Mouse (Mus musculus) macrophage (primary cell): Measurements from ENCODE around the gene Riox1. TPM values are rescaled to one million over a fixed set of nuclear protein-coding genes. Genes with fewer than 3 reads are reported as not detected.
"Not testable (repeated sequence)": the region's sequence is repeated elsewhere in the genome, so short reads cannot be mapped to it uniquely, and the experiment has no call there.

Experiments
- H3K27ac ChIP-seq: fragments of 350-480 bp; formaldehyde crosslinking; 2 replicates; pipeline ENCODE4 v1.9.0; 2021
- H3K36me3 ChIP-seq: fragments of 350-480 bp; formaldehyde crosslinking; 2 replicates; pipeline ENCODE4 v1.9.0; 2021; ENCODE audit errors: inconsistent target
- H3K4me3 ChIP-seq: fragments of 350-480 bp; formaldehyde crosslinking; 2 replicates; pipeline ENCODE4 v1.9.0; 2021; ENCODE audit errors: inconsistent target
- H3K79me2 ChIP-seq: fragments of 350-480 bp; formaldehyde crosslinking; 2 replicates; pipeline ENCODE4 v1.9.0; 2021; ENCODE audit errors: inconsistent target
- WGBS: methylation state at CpG from one replicate; pipeline ENCODE4 v1.1.7; 2026; ENCODE audit warnings: inconsistent platforms; ENCODE audit not compliant: missing documents; 5-methylcytosine and 5-hydroxymethylcytosine counted together
- polyA plus RNA-seq: library from polyadenylated mRNA; stranded (reverse); fragments of 250-400 nt; gene quantifications from 3 replicates; pipeline ENCODE4 v1.2.4, GENCODE M21; 2018; ENCODE audit warnings: inconsistent platforms

The Riox1 gene
- polyA plus RNA-seq, 1 experiment from 2014 or later, result 3.4 TPM

GRCm38 (mm10) chr12:83929186-83929804, 21.1 kb upstream of the Riox1 start:
- 0% methylated on average over 2 of the region's 2 CpGs for WGBS
- Histone ChIP-seq H3K79me2 (no peaks in the 10 kb centered on the region), H3K36me3 (no peaks in the 10 kb centered on the region), H3K27ac (0 out of 2 replicates have a peak overlapping the region, but pooled peaks have one; percentile 15), H3K4me3 (no peak overlapping the region)

GRCm38 (mm10) chr12:83937600-83937999, 12.8 kb upstream of the Riox1 start:
- Histone ChIP-seq H3K79me2 (no peaks in the 10 kb centered on the region), H3K27ac (no peak overlapping the region), H3K4me3 (no peak overlapping the region), H3K36me3 (no peaks in the 10 kb centered on the region)
- 81% methylated on average over 10 of the region's 10 CpGs for WGBS

GRCm38 (mm10) chr12:83938592-83938991, 11.8 kb upstream of the Riox1 start:
- H3K4me3 ChIP-seq, result not testable (repeated sequence)

GRCm38 (mm10) chr12:83939332-83939731, 11.1 kb upstream of the Riox1 start:
- H3K27ac ChIP-seq, result no peak overlapping the region
- 87% methylated on average over 2 of the region's 2 CpGs for WGBS
- no peaks in the 10 kb centered on the region for H3K36me3 ChIP-seq
- H3K79me2 ChIP-seq, result no peaks in the 10 kb centered on the region
- H3K4me3 ChIP-seq, result no peak overlapping the region

More at GRCm38 (mm10) chr12:83938592-83938991, 11.8 kb upstream of the Riox1 start:
- not testable (repeated sequence) for H3K27ac ChIP-seq, H3K36me3 ChIP-seq, H3K79me2 ChIP-seq
- WGBS, result 100% methylated on average over 1 of the region's 1 CpGs

- WGBS, result 82% methylated on average over 3 of the region's 4 CpGs
- H3K4me3 ChIP-seq, result no peak overlapping the region
- H3K27ac ChIP-seq, result no peak overlapping the region
- no peaks in the 10 kb centered on the region for H3K79me2 ChIP-seq
- no peaks in the 10 kb centered on the region for H3K36me3 ChIP-seq
Observed at GRCm38 (mm10) chr12:83940031-83940430, 10.4 kb upstream of the Riox1 start.

- Histone ChIP-seq H3K4me3 (no peak overlapping the region), H3K27ac (no peak overlapping the region), H3K36me3 (no peaks in the 10 kb centered on the region), H3K79me2 (no peaks in the 10 kb centered on the region)
- 82% methylated on average over 3 of the region's 3 CpGs for WGBS
Observed at GRCm38 (mm10) chr12:83941938-83942337, 8.5 kb upstream of the Riox1 start.

GRCm38 (mm10) chr12:83947260-83947811, 3.1 kb upstream of the Riox1 start:
- WGBS, result 45% methylated on average over 8 of the region's 8 CpGs
- Histone ChIP-seq H3K79me2 (peaks cover 11% of the 10 kb centered on the region), H3K4me3 (no peak overlapping the region), H3K27ac (peak overlapping the region; percentile 82), H3K36me3 (no peaks in the 10 kb centered on the region)

- Histone ChIP-seq H3K27ac (peak overlapping the region; percentile 88), H3K79me2 (peaks cover 28% of the 10 kb centered on the region), H3K36me3 (no peaks in the 10 kb centered on the region), H3K4me3 (no peak overlapping the region; the same call in 1 of the 2 replicates)
- WGBS, result 62% methylated on average over 4 of the region's 4 CpGs
Observed at GRCm38 (mm10) chr12:83949043-83949442, 1.4 kb upstream of the Riox1 start.

- peak overlapping the region; percentile 88 for H3K27ac ChIP-seq
- no peaks in the 10 kb centered on the region for H3K36me3 ChIP-seq
- WGBS, result 8% methylated on average over 11 of the region's 11 CpGs
- peaks cover 35% of the 10 kb centered on the region for H3K79me2 ChIP-seq
- H3K4me3 ChIP-seq, result peak overlapping the region; percentile 52
Observed at GRCm38 (mm10) chr12:83949776-83950492, 474 bp upstream of the Riox1 start.

- H3K27ac ChIP-seq, result no peak overlapping the region
- peaks cover 41% of the 10 kb centered on the region for H3K79me2 ChIP-seq
- WGBS, result under 1% methylated on average over 114 of the region's 116 CpGs
- peak overlapping the region; percentile 15; the same call in 1 of the 2 replicates for H3K4me3 ChIP-seq
- no peaks in the 10 kb centered on the region for H3K36me3 ChIP-seq
Observed at GRCm38 (mm10) chr12:83950840-83951701, 663 bp downstream of the Riox1 start.

- WGBS, result 85% methylated on average over 32 of the region's 32 CpGs
Observed at GRCm38 (mm10) chr12:83951711-83952575, 1.5 kb downstream of the Riox1 start.

GRCm38 (mm10) chr12:83958278-83958677, 7.9 kb downstream of the Riox1 start:
- H3K79me2 ChIP-seq, result peaks cover 20% of the 10 kb centered on the region
- no peak overlapping the region for H3K4me3 ChIP-seq
- no peak overlapping the region for H3K27ac ChIP-seq
- WGBS, result 86% methylated on average over 9 of the region's 9 CpGs
- H3K36me3 ChIP-seq, result no peaks in the 10 kb centered on the region

More at GRCm38 (mm10) chr12:83951711-83952575, 1.5 kb downstream of the Riox1 start:
- H3K27ac ChIP-seq, result no peak overlapping the region
- peaks cover 41% of the 10 kb centered on the region for H3K79me2 ChIP-seq
- peak overlapping the region; percentile 15; the same call in 1 of the 2 replicates for H3K4me3 ChIP-seq
- H3K36me3 ChIP-seq, result no peaks in the 10 kb centered on the region

GRCm38 (mm10) chr12:83965235-83965634, 14.8 kb downstream of the Riox1 start:
- Histone ChIP-seq H3K4me3 (no peak overlapping the region), H3K27ac (no peak overlapping the region), H3K79me2 (no peaks in the 10 kb centered on the region), H3K36me3 (no peaks in the 10 kb centered on the region)
- 92% methylated on average over 6 of the region's 7 CpGs for WGBS
